Mouse (Mus musculus): ENCODE measurements around the gene Pgls. TPM values are rescaled to one million over a fixed set of nuclear protein-coding genes. Genes with fewer than 3 reads are reported as not detected.
A peak's percentile ranks its signal among the peaks of the same experiment; 100 is the strongest.

Pgls gene
- total RNA-seq, 2 experiments from 2014 or later = 85.7 to 97.3 TPM

DNA sequence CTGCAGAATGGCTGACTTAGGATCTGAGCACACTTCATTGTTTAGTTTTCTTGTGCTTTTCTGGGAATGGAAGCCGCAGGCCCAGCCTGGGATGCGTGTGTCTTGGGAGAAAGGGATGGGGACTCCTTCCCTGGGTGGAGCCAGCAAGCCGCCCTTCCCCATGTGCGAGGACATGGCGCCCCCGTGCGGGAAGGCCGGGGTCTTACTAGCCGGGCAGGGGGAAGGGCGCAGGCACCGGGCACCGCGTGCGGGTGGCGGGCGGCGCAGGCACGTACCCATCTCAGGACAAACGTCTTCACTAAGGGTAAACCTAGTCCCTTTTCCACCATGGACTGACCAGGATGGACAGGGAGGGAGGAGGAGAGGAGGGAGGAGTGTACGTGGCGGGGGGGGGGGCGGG lies 41.2 kb downstream of the Pgls start:
- intact Hi-C loops (cut with DNase I) = no loop called here
- peak; percentile 51 for DNase-seq

DNA sequence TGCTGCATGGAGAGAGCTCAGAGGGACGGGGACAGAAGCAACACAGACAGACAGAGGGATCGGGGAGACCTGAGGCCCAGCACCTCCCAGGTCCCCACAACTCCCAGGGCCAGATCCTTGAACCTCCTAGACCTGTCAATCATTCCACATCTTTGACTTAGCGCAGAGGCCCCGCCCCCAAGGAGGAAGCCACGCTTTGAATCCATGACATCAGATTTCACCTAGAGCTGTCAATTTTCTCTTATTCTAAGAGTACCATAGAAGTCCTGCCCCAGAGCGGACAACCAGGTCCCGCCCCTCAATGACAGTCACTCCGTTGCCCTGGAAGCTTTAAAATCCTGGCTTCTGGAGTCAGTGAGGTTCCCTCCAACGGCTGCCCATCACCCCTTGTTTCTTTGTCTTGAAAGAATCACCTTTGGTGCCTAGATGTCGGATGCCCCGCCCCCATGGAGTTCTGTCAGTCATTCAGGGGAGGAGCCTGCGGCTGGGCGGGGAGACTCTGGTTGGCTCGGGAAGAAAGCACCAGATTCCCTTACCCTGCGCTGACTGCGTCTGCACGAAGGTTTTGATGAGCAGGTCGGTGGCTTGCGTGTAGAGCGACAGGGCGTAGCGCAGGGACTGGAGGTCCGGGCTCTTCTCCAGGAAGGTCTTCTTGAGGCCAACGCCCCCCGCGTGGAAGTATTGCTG lies 42.1 kb downstream of the Pgls start:
- intact Hi-C loops (cut with DNase I) = no loop called here
- peak; percentile 58 for DNase-seq

DNA sequence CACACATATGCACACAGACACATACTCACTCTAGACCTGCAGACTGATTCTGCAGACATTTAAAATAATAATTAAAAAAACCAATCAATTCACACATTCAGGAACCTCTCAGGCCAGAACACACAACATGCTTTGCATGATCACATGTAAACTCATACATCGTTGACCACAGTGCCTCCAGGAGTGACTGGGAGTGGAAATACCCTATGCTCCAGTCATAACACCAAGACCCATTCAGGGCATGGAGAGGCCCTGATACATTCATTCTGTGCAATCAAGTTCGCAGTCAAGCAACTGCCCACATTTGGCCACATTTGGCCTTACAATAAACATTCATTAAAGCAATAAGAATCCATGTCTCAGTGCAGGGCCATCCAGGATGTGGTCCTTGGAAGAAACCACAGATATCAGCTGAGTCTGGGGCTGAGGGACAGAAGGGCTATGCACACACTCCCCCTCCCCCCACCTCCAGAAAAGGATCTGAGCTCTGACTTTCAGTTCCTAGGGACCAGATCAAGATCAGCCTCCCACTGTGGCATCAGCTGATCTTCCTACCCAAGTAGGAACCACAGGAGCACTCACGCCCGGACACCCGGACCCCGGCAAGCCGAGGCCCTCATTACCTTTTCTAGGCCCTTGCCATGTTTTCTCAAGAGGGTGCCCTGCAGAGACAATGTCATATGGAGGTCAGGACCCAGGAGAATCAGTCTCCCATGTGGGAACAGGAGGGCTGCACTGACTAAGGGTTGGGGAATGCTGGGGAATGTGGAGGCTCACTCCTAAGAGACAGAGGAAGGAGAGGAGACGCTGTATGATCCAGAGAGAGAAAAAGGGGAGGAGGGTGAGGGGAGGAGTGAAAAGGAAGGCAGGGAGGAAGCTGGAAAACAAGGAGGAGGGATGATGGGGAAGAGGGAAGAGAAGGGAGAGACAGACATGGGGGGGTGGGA lies 45.4 kb downstream of the Pgls start:
- DNase-seq = no peak
- intact Hi-C loops (cut with DNase I) = no loop called here

DNA sequence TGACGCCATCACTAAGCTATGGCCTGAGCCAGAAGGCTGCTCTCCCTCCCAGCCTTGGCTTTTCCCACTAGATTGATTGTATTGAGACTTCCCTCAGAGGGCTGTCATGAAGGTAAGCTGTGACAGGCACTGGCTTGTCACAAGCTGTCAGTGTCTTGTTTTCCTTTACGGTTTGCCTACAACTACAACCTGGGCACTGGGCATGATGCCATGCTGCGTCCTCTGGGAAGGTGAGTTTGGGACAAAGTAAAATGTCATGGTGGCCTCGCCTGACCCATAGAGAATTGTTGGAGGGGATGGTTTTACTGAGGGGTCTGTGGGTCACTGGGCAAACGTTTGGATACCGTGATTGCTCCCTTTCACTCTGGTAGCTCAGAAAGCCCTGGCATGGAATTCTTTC lies 46.3 kb downstream of the Pgls start:
- no peak for DNase-seq

DNA sequence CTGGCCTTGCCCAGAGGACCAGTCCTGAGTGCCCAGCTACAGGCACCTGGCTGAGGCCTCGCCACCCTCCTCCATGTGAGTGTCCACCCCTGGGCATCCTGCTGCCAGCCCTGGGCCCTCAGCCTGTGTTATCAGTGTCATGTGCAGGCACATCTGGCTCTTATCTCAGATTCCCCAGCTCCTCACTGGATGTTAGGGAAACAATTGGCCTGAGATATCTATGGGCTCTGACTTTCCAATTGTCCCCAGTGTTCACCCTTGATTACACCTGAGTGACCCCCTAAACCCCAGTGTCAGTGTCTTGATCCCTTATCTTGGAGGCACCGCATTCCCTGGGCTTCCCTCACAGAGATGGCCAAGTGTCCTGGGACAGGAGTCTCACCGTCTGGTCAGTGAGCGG lies 47.3 kb downstream of the Pgls start:
- intact Hi-C loops (cut with DNase I) = no loop called here
- no peak for DNase-seq

More for the DNA sequence above, 46.3 kb downstream of the Pgls start:
- intact Hi-C loops (cut with DNase I) = no loop called here

DNA sequence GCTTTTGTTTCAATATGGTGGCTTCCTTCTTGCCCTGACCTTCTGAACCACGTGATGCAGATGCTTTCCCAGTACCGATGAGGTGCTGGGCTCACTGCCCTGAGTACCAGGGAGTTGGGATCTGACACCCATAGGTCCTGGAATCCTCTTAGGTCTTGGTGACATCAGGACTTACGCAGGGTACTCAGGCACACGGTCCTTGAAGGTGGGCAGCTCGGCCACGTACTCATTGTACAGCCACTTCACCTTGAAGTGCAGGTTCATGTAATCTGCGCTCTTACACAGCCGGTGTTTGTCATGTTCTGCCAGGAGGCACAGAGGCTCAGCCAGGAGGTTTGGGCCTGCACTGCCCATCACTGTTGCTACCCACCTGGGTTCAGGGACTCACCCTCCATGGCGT lies 53.5 kb downstream of the Pgls start:
- no peak for DNase-seq
- intact Hi-C loops (cut with DNase I) = no loop called here

Small RNAs within 50 kb of the gene (microRNA-seq; reads per million reads assigned to microRNA genes)
- 20.5 reads per million, percentile 36 among the genes with 10 or more reads in this experiment for gene Mir6769b

Other genes with a start within 250 kb of the Pgls start
- gene Use1, start 225.3 kb upstream of the Pgls start, total RNA-seq (2021) = 100 to 1,000 TPM; 116 to 117 TPM
- 10 to 100 TPM; 17.9 to 18.5 TPM for gene Ocel1, start 220.9 kb upstream of the Pgls start, total RNA-seq (2021)
- gene Nr2f6, start 210.2 kb upstream of the Pgls start, total RNA-seq (2021) = 10 to 100 TPM; 32.2 to 33.1 TPM
- gene Ushbp1, start 196.4 kb upstream of the Pgls start, total RNA-seq (2021) = 1 to 10 TPM; 6.5 TPM
- gene Babam1, start 195.3 kb upstream of the Pgls start, total RNA-seq (2021) = 10 to 100 TPM; 75.8 to 88.0 TPM
- gene Ankle1, start 186.2 kb upstream of the Pgls start, total RNA-seq (2021) = 1 to 10 TPM; 2.3 to 3.2 TPM
- 100 to 1,000 TPM; 113 to 121 TPM for gene Abhd8, start 128.5 kb upstream of the Pgls start, total RNA-seq (2021)
- gene Mrpl34, start 127.2 kb upstream of the Pgls start, total RNA-seq (2021) = 10 to 100 TPM; 71.3 to 73.7 TPM
- gene Dda1, start 123.0 kb upstream of the Pgls start, total RNA-seq (2021) = 100 to 1,000 TPM; 135 to 139 TPM
- gene Ano8, start 106.2 kb upstream of the Pgls start, total RNA-seq (2021) = 10 to 100 TPM; 88.0 to 91.9 TPM
- gene Gtpbp3, start 104.1 kb upstream of the Pgls start, total RNA-seq (2021) = 10 to 100 TPM; 23.0 to 24.1 TPM
- gene Plvap, start 80.4 kb upstream of the Pgls start, total RNA-seq (2021) = 1 to 10 TPM; 6.2 to 7.3 TPM
- gene Ccdc194, start 66.5 kb upstream of the Pgls start, total RNA-seq (2021) = not detected
- gene Bst2, start 54.7 kb upstream of the Pgls start, total RNA-seq (2021) = 1 to 10 TPM; 3.0 to 3.5 TPM
- gene Mvb12a, start 49.3 kb upstream of the Pgls start, total RNA-seq (2021) = 10 to 100 TPM; 37.4 to 40.7 TPM
- not detected for gene Tmem221, start 33.3 kb upstream of the Pgls start, total RNA-seq (2021)
- not detected for gene Nxnl1, start 25.6 kb upstream of the Pgls start, total RNA-seq (2021)
- 10 to 100 TPM; 60.5 to 71.1 TPM for gene Slc27a1, start 23.3 kb upstream of the Pgls start, total RNA-seq (2021)
- gene Fam129c, start 5.5 kb downstream of the Pgls start, total RNA-seq (2021) = 1 to 10 TPM; 7.9 to 8.0 TPM
- 10 to 100 TPM; 88.2 to 88.6 TPM for gene Colgalt1, start 18.8 kb downstream of the Pgls start, total RNA-seq (2021)
- gene Unc13a, start 79.6 kb downstream of the Pgls start, total RNA-seq (2021) = 100 to 1,000 TPM; 204 to 221 TPM
- gene Jak3, start 84.1 kb downstream of the Pgls start, total RNA-seq (2021) = 1 to 10 TPM; 4.5 to 5.5 TPM
- gene Insl3, start 97.0 kb downstream of the Pgls start, total RNA-seq (2021) = 1 to 10 TPM in 1 of 2 experiments, under 1 TPM in 1; 0.70 to 1.6 TPM
- under 1 TPM; 0.22 to 0.36 TPM for gene B3gnt3, start 109.6 kb downstream of the Pgls start, total RNA-seq (2021)
- 100 to 1,000 TPM; 153 to 162 TPM for gene Fcho1, start 133.5 kb downstream of the Pgls start, total RNA-seq (2021)

All from left cerebral cortex, postnatal 4 days (tissue).